Mouse (Mus musculus) gastrocnemius, postnatal 14 days (tissue): ENCODE results near the gene Wsb1. TPM values are rescaled to one million over a fixed set of nuclear protein-coding genes. Genes with fewer than 3 reads are reported as not detected.
"Not testable (repeated sequence)": the region's sequence is repeated elsewhere in the genome, so short reads cannot be mapped to it uniquely, and the experiment has no call there.

ENCODE experiments used
- DNase-seq: peaks from one replicate; pipeline ENCODE4 v3.0.0; 2021; ENCODE audit warnings: mixed read lengths
- intact Hi-C: fragments of 180-260 bp; cut with DNase I; formaldehyde crosslinking; loops from one replicate; pipeline ENCODE4 v1.15.1; 2025; ENCODE audit warnings: low total_unique reads
- total RNA-seq, 2 experiments: library from RNA; stranded (reverse); gene quantifications; 2 replicates each; pipeline ENCODE4 v1.2.3; 2021

The Wsb1 gene
- total RNA-seq, 2 experiments from 2014 or later: 16.5 to 19.1 TPM

- intact Hi-C loops: no loop called here
- no peak for DNase-seq
Measured at GRCm38 (mm10) chr11:79273757-79274156, 19.3 kb upstream of the Wsb1 start.

GRCm38 (mm10) chr11:79273039-79273438 lies 18.6 kb upstream of the Wsb1 start:
- DNase-seq: no peak
- intact Hi-C loops: no loop called here

DNA sequence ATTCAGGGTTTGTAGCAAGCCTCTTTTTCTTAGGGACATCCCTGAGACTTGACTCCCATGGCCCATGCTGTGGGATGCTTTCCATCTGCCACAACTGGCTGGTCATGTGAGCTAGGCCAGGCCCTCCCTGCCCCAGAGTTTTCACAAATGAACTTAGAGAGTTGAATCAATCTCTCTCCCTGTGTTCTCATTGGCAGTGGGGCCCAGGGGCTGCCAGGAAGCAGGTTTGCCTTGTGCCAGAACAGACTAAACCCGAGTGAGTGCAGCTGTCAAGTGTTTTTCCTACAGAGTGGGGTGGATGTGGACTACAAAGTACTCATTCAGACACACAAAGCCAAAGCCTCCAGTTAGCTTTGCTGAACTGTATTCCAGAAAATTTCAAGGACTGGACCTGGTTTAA lies 12.7 kb upstream of the Wsb1 start:
- peak; percentile 61 for DNase-seq
- intact Hi-C loops: no loop called here

DNA sequence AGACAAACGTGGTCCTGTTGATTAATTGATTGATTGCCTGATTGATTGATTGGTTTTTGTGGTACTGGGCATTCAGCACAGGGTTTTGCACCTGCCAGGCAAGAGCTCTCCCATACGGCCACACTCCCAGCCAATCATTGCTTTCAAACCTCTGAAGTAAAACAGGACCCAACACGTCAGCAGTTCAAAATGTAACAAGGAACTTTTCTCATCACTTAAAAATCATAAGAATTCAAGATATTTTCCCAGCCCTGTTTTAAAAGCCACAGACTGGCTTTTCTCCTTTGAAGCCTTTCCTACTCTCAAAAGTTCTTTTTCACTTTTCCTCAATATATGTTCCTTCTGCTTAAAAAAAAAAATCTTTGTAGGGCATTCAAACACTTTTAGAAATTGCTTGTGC lies 9.9 kb upstream of the Wsb1 start:
- intact Hi-C loops: no loop called here
- DNase-seq: no peak

GRCm38 (mm10) chr11:79260126-79260525 lies 5.7 kb upstream of the Wsb1 start:
- DNase-seq, intact Hi-C loops: not testable (repeated sequence)

DNA sequence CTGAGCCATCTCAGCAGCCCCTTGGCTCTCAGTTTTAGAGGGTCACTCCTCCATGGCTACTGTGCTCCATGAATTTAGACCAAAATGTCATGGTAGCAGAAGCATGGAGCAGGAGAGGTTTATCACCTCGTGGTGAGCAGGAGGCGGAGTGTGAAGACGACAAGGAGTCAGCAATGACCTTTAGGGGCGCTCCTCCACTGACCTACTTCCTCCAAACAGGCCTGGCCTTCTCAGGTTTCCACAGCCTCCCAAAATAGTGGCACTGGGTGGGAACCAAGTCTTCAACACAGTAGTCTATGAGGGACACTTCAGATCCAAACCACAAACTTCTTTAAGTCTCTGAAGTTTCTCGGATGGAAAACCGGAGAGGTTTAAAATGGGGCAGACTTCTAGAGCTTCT lies 4.3 kb upstream of the Wsb1 start:
- intact Hi-C loops: no loop called here
- DNase-seq: peak; percentile 43

GRCm38 (mm10) chr11:79253542-79254390 lies 705 bp downstream of the Wsb1 start:
- intact Hi-C loops: no loop called here
- DNase-seq: peak; percentile 69

DNA sequence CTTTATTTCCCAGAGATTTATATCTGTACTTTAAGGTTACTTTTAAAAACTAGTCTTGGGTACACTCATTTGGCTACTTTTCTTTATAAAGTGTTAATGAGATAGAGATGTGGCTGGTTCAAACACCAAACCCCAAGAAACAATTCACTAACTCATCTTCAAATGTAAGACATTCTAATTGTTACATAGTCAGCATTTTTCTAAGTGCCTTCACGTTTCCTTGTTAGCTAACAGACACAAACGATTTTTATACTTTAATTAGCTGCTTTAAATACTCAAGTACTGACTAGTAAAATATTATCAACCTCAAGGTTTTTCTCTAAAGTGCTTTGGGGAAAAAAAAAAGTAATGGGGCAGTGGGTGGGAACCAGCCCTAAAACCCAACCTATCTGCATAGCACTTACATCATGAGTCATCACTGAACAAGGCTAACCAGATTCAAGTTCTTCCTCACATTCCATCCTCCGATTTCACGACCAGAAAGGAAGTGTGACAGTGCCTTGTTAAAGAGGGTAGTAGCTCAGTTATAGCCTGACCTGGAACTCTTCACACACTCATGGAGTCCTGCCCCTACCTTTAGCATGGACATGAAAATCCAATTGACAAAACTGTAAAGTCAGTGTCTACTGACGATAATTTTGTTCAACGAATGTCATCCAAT lies 1.5 kb downstream of the Wsb1 start:
- intact Hi-C loops: no loop called here
- no peak for DNase-seq

DNA sequence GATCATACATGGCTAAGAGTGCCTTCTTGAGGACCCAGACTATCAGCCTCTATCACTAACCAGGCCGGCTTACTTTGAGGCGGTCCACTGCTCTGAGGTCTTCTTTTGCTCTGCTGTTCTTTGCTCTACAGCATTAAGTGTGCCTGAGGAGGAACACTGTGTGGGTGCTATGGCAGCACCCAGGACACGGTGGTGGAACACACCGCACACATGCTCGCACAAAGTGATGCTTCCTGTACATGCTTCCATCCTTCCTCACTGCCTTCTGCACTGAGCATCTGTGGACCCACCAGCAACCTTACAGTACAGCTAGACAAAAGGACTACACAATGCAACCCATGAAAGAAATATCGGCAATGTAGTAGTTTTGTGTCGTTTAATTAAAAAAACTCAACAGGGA lies 15.4 kb downstream of the Wsb1 start:
- DNase-seq: no peak
- intact Hi-C loops: no loop called here

- intact Hi-C loops: no loop called here
- peak; percentile 60 for DNase-seq
Measured at GRCm38 (mm10) chr11:79238398-79238752, 16.1 kb downstream of the Wsb1 start.

DNA sequence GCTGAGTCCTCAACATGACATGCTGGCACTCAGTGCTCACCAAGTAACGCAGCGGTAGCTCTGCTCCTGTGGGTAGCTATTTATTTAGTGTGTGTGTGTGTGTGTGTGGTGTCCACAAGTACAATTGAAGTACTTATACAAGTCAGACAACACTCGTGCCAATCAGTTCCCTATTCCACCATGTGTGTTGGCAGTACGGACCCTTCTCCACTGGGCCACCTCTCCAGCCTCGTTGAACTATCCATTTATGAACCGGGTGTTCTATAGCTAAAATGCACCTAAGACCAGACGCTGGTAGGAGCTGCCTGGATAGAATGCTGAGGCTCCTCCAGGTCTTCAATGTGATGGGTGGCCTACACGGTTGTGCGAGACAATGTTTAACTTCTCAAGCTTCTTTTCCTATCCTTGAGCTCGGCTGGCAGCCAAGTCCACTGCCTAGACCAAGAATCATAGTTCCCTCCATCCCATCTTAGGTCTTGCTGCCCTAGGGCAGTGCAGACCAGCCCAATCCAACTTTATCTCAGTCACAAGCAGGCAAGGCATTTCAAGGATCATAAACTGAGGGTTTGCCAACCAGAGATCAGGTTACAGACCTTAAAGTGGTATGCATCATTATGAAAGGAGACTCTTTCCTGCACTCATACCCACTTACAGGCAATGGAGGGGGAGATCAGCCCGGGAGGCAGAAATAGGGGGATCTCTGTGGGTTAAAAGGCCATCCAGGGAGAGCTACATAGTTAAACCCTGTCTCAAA lies 16.6 kb downstream of the Wsb1 start:
- intact Hi-C loops: no loop called here
- no peak for DNase-seq

- DNase-seq: no peak
- intact Hi-C loops: no loop called here
Measured at GRCm38 (mm10) chr11:79230251-79230570, 24.3 kb downstream of the Wsb1 start.

DNA sequence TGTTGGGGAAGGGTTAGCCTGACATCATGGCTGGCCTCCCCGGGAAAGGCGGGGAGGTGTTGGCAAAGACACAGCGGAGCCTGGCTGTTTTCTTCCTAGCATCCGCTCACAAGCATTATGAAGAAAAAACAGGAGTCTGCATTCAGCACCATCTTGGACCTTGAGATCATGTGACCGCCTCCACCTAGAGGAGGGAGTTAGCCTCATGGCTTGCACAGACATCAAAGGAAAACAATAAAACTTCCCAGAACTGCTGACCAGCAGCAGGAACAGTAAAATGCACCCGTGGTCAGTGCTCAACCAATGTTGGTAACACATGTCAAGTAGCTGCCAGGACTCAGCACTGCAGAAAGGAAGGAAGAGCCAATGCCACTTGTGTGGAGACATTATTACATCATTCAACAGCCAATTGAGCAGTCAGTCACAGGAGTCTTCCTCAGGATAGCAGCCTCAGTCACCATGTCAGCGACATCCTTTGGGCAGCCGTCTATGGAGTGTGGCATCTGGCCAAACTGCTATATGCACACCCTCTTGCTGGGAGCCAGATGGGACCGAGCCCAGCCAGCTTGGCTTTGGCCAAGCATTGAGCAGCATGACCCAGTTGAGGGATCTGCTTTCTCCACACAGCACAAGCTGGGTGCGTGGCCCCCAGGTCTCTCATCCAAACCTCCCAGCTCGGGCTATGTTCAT lies 24.8 kb downstream of the Wsb1 start:
- intact Hi-C loops: no loop called here
- peak; percentile 60 for DNase-seq

DNA sequence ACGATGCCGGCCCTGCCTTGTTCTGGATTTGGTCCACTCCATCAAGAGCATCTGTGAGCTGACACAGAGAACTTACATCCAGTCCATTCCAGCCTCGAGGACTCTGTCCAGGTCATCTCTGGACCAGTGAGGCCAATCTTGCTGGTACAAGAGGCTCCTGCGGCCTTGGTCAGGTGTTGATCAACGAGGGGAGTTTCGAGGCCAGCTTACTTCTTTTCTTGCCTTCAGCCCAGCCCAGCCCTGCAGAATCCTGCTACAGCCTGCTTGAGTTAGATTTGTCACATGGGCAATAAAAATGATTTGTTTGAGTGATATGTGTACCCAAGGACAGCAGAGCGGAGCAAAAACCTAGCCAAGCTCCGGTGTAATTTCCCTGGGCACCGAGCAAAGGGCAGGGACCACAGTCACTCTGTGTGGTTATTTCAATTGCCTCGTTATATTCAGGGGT lies 25.4 kb downstream of the Wsb1 start:
- peak; percentile 18 for DNase-seq
- intact Hi-C loops: no loop called here

DNA sequence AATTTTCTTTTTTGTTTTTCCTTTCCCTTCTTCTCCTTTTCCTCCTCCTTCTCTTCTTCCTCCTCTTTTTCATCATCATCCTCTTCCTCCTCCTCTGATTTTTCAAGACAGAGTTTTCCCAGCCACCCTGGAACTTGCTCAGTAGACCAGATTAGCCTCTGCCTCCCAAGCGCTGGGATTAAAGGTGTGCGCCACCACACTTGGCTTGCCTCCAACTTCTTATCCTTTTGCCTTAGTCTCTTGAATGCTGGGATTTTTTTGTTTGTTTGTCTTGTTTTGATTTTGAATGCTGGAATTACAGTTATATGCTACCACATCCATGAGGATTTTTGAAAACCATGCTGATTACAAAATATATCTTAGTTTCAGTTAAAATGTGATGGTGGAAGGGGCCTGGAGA lies 26.4 kb downstream of the Wsb1 start:
- intact Hi-C loops: no loop called here
- DNase-seq: no peak

- intact Hi-C loops: no loop called here
- DNase-seq: no peak
Measured at GRCm38 (mm10) chr11:79225371-79226155, 28.9 kb downstream of the Wsb1 start.

- intact Hi-C loops: loop anchor here (5.0 kb wide), 1 partner anchor 68 kb away; no protein-coding TSS in a partner anchor
- peak; percentile 95 for DNase-seq
Measured at GRCm38 (mm10) chr11:79224562-79225280, 29.8 kb downstream of the Wsb1 start.

DNA sequence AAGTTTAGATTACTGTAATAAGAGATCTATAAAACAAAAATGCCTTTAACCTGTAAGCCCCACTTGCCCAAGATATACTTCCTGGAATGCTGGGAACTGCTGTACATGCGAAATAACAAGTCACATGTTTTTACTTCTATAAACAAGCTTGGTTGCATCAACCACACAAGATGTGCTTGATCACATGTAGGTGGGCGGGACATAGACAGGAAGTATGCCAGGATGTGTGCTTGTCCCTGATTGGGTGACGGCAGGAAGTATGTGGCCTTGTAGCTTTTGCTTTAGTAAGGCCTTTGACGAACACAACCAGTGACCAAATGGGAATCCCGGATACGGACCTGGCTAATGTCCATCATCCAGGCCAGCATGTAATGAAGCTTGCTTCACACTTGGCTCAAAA lies 31.1 kb downstream of the Wsb1 start:
- intact Hi-C loops: loop anchor here (5.0 kb wide), 1 partner anchor 69 kb away; no protein-coding TSS in a partner anchor
- DNase-seq: peak; percentile 41
